Mouse (Mus musculus) embryonic facial prominence, embryonic 12.5 days (tissue): ENCODE measurements around the gene Hist1h3a. TPM values are rescaled to one million over a fixed set of nuclear protein-coding genes. Genes with fewer than 3 reads are reported as not detected.
"Not testable (repeated sequence)": the region's sequence is repeated elsewhere in the genome, so short reads cannot be mapped to it uniquely, and the experiment has no call there.

Experiments
- ATAC-seq: fragments of 200-750 bp; cut with Nextera tagmentation; 2 replicates; pipeline ENCODE4 v1.8.0; 2017; ENCODE audit not compliant: insufficient number of reproducible peaks, insufficient read depth, low FRiP score, low TSS enrichment
- H3K27ac ChIP-seq: fragments of 300-500 bp; sonication (generic); 2 replicates; pipeline ENCODE4 v1.5.1; 2016; ENCODE audit warnings: mild to moderate bottlenecking
- H3K27me3 ChIP-seq: fragments of 300-500 bp; sonication (generic); 2 replicates; pipeline ENCODE4 v1.6.1; 2016; ENCODE audit warnings: mild to moderate bottlenecking, moderate library complexity
- H3K36me3 ChIP-seq: fragments of 300-500 bp; sonication (generic); 2 replicates; pipeline ENCODE4 v1.6.1; 2016; ENCODE audit warnings: mild to moderate bottlenecking
- H3K4me1 ChIP-seq: fragments of 300-500 bp; sonication (generic); 2 replicates; pipeline ENCODE4 v1.6.1; 2016
- H3K4me2 ChIP-seq: fragments of 300-500 bp; sonication (generic); replicated peaks from 2 replicates; pipeline ENCODE4 v1.6.1; 2016; ENCODE audit warnings: mild to moderate bottlenecking, moderate library complexity
- H3K4me3 ChIP-seq: fragments of 300-500 bp; sonication (generic); 2 replicates; pipeline ENCODE4 v1.5.1; 2016; ENCODE audit warnings: mild to moderate bottlenecking
- H3K9ac ChIP-seq: fragments of 300-500 bp; sonication (generic); 2 replicates; pipeline ENCODE4 v1.6.1; 2016; ENCODE audit warnings: mild to moderate bottlenecking, moderate library complexity
- H3K9me3 ChIP-seq: fragments of 300-500 bp; sonication (generic); 2 replicates; pipeline ENCODE4 v1.6.1; 2016; ENCODE audit warnings: mild to moderate bottlenecking, moderate library complexity
- WGBS: fragments of 180-500 bp; shearing (Covaris S2); methylation state at CpG from one replicate; pipeline ENCODE4 v1.1.7; 2016; 5-methylcytosine and 5-hydroxymethylcytosine counted together
- polyA plus RNA-seq: library from polyadenylated mRNA; unstranded; fragments of >200 nt; fragmentation: Nextera tagmentation; extraction: Ambion mirVana; gene quantifications from 2 replicates; pipeline ENCODE4 v1.2.1, GENCODE M21; 2016

Gene Hist1h3a
- polyA plus RNA-seq, 1 experiment from 2014 or later = 7.8 TPM

DNA sequence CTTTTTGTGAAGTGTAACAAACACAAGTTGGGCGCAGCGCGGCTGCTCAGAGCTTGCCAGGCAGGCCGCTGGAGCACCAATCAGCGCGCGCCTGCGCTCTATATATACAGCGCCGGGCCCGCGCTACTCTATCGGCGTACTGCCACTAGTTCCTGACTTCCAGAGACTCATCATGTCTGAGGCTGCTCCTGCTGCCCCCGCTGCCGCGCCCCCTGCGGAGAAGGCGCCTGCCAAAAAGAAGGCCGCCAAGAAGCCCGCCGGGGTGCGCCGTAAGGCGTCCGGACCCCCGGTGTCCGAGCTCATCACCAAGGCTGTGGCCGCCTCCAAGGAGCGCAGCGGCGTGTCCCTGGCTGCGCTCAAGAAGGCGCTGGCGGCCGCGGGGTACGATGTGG lies 23.5 kb downstream of the Hist1h3a start, which contains the start of gene Hist1h1c:
Gene Hist1h1c (plus strand): TSS at position 132 of the 392 bp plus-strand sequence.
- Histone ChIP-seq H3K4me3 (peak within 1 kb of the TSS; percentile 62), H3K9ac (peak within 1 kb of the TSS; percentile 83), H3K4me2 (peak within 1 kb of the TSS; percentile 92), H3K4me1 (peaks cover 8% of the 10 kb centered on the region; the same call in 1 of the 2 replicates), H3K36me3 (no peaks in the 10 kb centered on the region), H3K27ac (peak within 1 kb of the TSS; percentile 99), H3K27me3 (no peaks in the 10 kb centered on the region), H3K9me3 (no peaks in the 10 kb centered on the region)
- ATAC-seq = peak; percentile 92
- WGBS = under 1% methylated on average over 38 of the region's 38 CpGs

DNA sequence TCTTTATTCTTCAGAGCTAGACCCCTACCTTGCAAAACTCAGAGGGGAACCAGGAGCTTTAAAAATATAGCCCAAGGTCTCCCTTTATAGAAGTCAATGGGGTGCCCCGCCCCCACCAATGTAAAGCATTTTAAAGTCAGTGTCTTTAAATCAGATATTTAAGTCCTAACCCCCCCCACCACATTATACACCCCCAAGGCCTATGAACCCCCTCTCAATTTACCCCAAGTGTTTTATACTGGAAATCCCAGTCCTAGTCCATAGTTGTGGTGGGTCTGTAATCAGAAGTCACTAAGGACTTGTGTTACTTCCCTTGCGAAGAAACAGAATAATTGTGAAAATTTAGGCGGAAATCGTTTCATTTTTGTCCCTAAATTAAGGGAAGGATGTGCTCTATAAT lies 24.1 kb downstream of the Hist1h3a start:
- Histone ChIP-seq H3K4me2 (peak overlapping the region; percentile 92), H3K4me3 (peak overlapping the region; percentile 62; the same call in 1 of the 2 replicates), H3K27me3 (no peaks in the 10 kb centered on the region), H3K4me1 (peaks cover 8% of the 10 kb centered on the region; the same call in 1 of the 2 replicates), H3K9ac (peak overlapping the region; percentile 83), H3K36me3 (no peaks in the 10 kb centered on the region), H3K27ac (peak overlapping the region; percentile 99), H3K9me3 (no peaks in the 10 kb centered on the region)
- ATAC-seq = no peak
- WGBS = 26% methylated on average over 4 of the region's 4 CpGs

- H3K36me3 ChIP-seq = no peaks in the 10 kb centered on the region
- no peaks in the 10 kb centered on the region for H3K27me3 ChIP-seq
- H3K4me1 ChIP-seq = peaks cover 8% of the 10 kb centered on the region; the same call in 1 of the 2 replicates
- H3K27ac ChIP-seq = no peak overlapping the region
- H3K4me3 ChIP-seq = no peak overlapping the region
- 81% methylated on average over 5 of the region's 5 CpGs for WGBS
- no peak overlapping the region for H3K9ac ChIP-seq
- ATAC-seq = no peak
- H3K4me2 ChIP-seq = no peak overlapping the region
- H3K9me3 ChIP-seq = no peaks in the 10 kb centered on the region
These were observed 25.1 kb downstream of the Hist1h3a start for GRCm38 (mm10) chr13:23737091-23737490.

GRCm38 (mm10) chr13:23732156-23732804 lies 29.9 kb downstream of the Hist1h3a start:
- Histone ChIP-seq H3K9ac (no peak overlapping the region), H3K36me3 (no peaks in the 10 kb centered on the region), H3K27ac (no peak overlapping the region), H3K27me3 (no peaks in the 10 kb centered on the region), H3K4me3 (no peak overlapping the region), H3K4me2 (no peak overlapping the region), H3K9me3 (no peaks in the 10 kb centered on the region), H3K4me1 (no peaks in the 10 kb centered on the region)
- WGBS = 24% methylated on average over 8 of the region's 8 CpGs
- ATAC-seq = no peak

GRCm38 (mm10) chr13:23730479-23730878 lies 31.7 kb downstream of the Hist1h3a start:
- no peaks in the 10 kb centered on the region for H3K36me3 ChIP-seq
- H3K4me3 ChIP-seq = no peak overlapping the region
- WGBS = 43% methylated on average over 8 of the region's 8 CpGs
- no peak overlapping the region for H3K4me2 ChIP-seq
- H3K9me3 ChIP-seq = no peaks in the 10 kb centered on the region
- H3K27ac ChIP-seq = no peak overlapping the region
- H3K9ac ChIP-seq = no peak overlapping the region
- no peaks in the 10 kb centered on the region for H3K27me3 ChIP-seq
- no peak for ATAC-seq
- H3K4me1 ChIP-seq = no peaks in the 10 kb centered on the region

DNA sequence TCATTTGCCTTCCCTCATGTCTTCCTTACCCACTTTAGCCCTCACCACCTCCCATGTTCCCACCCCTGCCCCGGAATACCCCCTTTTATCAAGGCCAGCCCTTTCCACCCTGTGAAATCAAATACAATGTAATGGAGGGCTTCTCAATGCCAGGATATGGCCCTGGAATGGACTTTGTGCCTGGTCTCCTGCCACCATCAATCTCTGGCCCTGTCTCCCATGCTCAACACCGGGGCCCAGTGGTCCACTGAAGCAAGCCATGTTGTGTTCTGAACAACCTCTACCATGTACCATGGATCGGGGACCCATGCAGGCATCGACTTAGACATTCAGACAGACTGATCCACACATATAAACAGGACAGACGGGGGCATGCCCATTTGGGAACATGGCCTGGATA lies 32.5 kb downstream of the Hist1h3a start:
- Histone ChIP-seq H3K9ac (no peak overlapping the region), H3K27me3 (no peaks in the 10 kb centered on the region), H3K4me2 (no peak overlapping the region), H3K36me3 (no peaks in the 10 kb centered on the region), H3K9me3 (no peaks in the 10 kb centered on the region), H3K4me3 (no peak overlapping the region), H3K27ac (no peak overlapping the region), H3K4me1 (no peaks in the 10 kb centered on the region)
- WGBS = 87% methylated on average over 5 of the region's 5 CpGs
- no peak for ATAC-seq

DNA sequence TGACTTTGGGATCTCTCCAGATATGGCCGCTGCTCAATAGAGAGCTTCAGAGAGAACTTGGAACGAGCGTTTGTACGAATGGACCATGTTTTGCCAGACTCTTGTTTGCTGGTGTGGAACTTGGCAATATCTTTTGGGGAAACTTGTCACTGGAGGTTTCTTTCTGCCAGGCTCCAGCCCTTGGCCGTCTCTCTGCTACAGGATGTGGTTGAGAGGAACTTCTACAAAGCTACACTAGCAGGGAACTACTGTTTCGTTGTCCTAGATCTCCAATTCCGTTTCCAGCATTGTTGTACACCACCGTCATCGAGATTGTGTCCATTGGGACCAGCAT lies 33.0 kb downstream of the Hist1h3a start:
- 93% methylated on average over 9 of the region's 9 CpGs for WGBS
- no peaks in the 10 kb centered on the region for H3K36me3 ChIP-seq
- no peak overlapping the region for H3K4me2 ChIP-seq
- H3K4me1 ChIP-seq = no peaks in the 10 kb centered on the region
- H3K27ac ChIP-seq = no peak overlapping the region
- no peak overlapping the region for H3K9ac ChIP-seq
- no peak overlapping the region for H3K4me3 ChIP-seq
- no peak for ATAC-seq
- no peaks in the 10 kb centered on the region for H3K27me3 ChIP-seq
- no peaks in the 10 kb centered on the region for H3K9me3 ChIP-seq

- no peaks in the 10 kb centered on the region for H3K36me3 ChIP-seq
- no peak overlapping the region for H3K27ac ChIP-seq
- H3K9ac ChIP-seq = no peak overlapping the region
- no peak overlapping the region for H3K4me3 ChIP-seq
- no peak for ATAC-seq
- no peaks in the 10 kb centered on the region for H3K27me3 ChIP-seq
- H3K9me3 ChIP-seq = no peaks in the 10 kb centered on the region
- no peak overlapping the region for H3K4me2 ChIP-seq
- WGBS = 90% methylated on average over 18 of the region's 18 CpGs
- H3K4me1 ChIP-seq = no peaks in the 10 kb centered on the region
These were observed 33.6 kb downstream of the Hist1h3a start for GRCm38 (mm10) chr13:23728472-23729191.

DNA sequence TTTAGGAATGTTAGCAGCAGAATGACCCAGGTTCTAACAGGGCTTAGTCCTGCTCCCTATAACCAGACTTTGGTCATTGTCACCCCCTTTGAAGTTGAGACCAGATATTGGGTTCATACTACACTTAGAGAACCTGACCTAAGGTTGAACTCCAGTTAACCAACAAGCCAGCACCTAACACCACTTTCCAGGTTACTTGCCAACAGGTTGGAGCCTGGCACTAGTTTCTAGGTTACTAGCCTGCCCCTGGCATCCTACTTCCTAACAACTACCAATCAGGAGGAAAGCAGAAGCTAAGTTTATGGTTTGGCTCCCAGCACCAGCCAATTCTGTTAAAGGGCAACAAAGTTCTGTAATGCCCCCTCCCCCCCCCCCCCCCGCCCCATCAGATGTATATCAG lies 37.0 kb downstream of the Hist1h3a start:
- ATAC-seq = no peak
- H3K27me3 ChIP-seq = no peaks in the 10 kb centered on the region
- no peaks in the 10 kb centered on the region for H3K4me1 ChIP-seq
- H3K9me3 ChIP-seq = no peaks in the 10 kb centered on the region
- no peak overlapping the region for H3K9ac ChIP-seq
- H3K27ac ChIP-seq = no peak overlapping the region
- WGBS = no CpG with 5 or more reads among the region's 1 CpGs
- no peak overlapping the region for H3K4me3 ChIP-seq
- no peak overlapping the region for H3K4me2 ChIP-seq
- H3K36me3 ChIP-seq = no peaks in the 10 kb centered on the region

GRCm38 (mm10) chr13:23724239-23724638 lies 37.9 kb downstream of the Hist1h3a start:
- no peak overlapping the region for H3K9ac ChIP-seq
- H3K4me3 ChIP-seq = no peak overlapping the region
- H3K4me1 ChIP-seq = no peaks in the 10 kb centered on the region
- no peak overlapping the region for H3K4me2 ChIP-seq
- ATAC-seq = no peak
- no peak overlapping the region for H3K27ac ChIP-seq
- H3K27me3 ChIP-seq = no peaks in the 10 kb centered on the region
- H3K9me3 ChIP-seq = no peaks in the 10 kb centered on the region
- no peaks in the 10 kb centered on the region for H3K36me3 ChIP-seq
- 87% methylated on average over 4 of the region's 4 CpGs for WGBS

DNA sequence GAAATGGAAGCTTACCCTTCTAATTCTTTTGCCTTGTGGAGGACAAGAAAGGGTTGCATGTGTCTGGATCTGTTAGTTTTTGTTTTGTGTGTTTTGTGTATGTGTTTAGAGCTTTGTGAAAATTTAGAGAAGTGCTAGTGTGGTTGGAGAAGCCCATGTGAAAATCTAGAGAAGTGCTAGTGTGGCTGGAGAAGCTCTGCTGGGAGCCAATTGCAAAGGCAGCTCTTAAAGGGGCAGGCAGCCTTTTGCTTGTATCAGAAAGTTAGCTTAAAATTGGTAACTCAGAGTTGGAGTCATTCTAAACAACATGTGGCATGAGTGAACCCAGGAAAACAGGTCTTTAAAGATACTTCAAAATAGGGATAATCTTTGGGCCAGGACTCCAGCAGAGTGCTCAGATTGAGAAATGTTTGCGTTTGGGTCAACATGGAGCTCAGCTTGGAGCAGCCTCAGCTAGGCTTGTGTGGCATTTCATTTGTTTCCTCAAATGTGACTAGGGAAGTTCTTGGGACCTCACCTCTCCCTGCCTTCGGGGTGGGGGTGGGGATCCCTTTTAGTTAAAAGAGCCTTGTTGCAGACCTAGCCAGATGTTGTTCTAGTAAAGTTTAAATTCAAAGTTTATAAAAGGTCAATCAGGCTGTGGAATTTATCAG lies 44.5 kb downstream of the Hist1h3a start:
- not testable (repeated sequence) for H3K4me2 ChIP-seq, H3K27ac ChIP-seq, H3K27me3 ChIP-seq, H3K9me3 ChIP-seq, H3K36me3 ChIP-seq, ATAC-seq, H3K4me1 ChIP-seq, H3K9ac ChIP-seq, H3K4me3 ChIP-seq
- 18% methylated on average over 2 of the region's 2 CpGs for WGBS

DNA sequence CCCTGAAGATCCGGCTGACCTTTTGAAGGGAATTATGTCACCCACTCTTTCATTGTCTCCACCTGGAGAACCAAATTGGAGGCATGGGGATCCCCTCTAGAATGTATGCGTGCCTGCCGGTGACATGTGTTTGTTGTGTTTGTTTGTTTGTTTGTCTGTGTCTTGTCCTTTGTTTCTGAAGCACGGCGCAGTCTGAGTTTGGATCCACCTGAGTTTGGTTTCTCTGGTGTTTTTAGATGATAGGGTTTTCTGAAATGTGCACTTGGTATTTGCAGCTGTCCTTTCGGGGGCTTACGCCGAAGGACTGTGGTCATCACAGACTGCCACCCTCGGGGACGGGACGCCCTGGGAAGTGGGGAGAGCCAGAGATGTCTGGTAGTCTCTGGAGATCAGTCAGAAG lies 45.0 kb downstream of the Hist1h3a start:
- 59% methylated on average over 11 of the region's 11 CpGs for WGBS
- no peak overlapping the region for H3K27ac ChIP-seq
- H3K9me3 ChIP-seq = no peaks in the 10 kb centered on the region
- ATAC-seq = no peak
- H3K4me2 ChIP-seq = no peak overlapping the region
- no peaks in the 10 kb centered on the region for H3K36me3 ChIP-seq
- no peaks in the 10 kb centered on the region for H3K27me3 ChIP-seq
- no peak overlapping the region for H3K4me3 ChIP-seq
- no peak overlapping the region for H3K9ac ChIP-seq
- H3K4me1 ChIP-seq = no peaks in the 10 kb centered on the region
